Mouse (Mus musculus) spleen, embryonic (tissue): ENCODE results near the gene Ntn4.

Source experiments
- CTCF ChIA-PET: fragments of 350-600 bp; sonication (Branson Sonifier 250); formaldehyde crosslinking; loops from one replicate; lab custom pipeline; 2022; lab: Charles Lee

Gene Ntn4

DNA sequence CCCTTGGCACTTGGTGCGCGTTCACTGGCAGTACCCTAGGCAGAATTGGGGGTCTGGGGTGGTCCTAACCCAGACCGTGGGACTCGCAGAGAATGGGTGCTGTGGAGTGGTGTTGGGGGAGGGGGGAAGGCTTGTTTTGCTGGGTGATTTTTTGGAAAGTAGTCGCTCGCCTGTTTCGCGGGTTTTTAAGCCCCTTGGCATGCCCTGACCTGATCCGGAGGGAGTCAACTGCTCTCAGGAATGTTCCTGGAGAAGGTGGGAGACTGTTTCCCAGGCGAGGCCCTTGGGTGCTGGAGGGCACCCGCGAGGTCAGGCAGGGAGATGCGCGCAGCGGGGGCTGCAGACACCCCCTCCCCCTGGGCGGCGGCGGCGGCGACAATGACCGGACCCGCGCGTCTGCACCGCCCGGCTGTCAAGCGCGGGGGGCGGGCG lies at the start of gene Ntn4:
Gene Ntn4 (plus strand): TSS at position 161 of the 432 bp plus-strand sequence.
- CTCF ChIA-PET, result no interaction called here

DNA sequence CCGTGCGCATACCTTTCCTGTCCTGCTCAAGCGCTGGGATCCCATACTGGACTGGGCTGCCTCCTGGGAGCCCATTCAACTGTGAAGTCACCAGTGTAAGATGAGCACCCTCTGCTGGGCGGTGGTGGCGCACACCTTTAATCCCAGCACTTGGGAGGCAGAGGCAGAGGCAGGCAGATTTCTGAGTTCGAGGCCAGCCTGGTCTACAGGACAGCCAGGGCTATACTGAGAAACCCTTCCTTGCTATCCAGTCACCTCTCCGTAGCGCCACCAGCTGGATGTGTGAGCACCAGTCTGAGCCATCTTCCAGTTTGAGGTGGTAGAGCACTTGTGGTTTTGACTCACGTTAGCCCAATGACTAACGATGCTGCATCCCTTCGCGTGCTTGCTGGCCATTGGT lies 48.0 kb upstream of the Ntn4 start:
- CTCF ChIA-PET, result no interaction called here

DNA sequence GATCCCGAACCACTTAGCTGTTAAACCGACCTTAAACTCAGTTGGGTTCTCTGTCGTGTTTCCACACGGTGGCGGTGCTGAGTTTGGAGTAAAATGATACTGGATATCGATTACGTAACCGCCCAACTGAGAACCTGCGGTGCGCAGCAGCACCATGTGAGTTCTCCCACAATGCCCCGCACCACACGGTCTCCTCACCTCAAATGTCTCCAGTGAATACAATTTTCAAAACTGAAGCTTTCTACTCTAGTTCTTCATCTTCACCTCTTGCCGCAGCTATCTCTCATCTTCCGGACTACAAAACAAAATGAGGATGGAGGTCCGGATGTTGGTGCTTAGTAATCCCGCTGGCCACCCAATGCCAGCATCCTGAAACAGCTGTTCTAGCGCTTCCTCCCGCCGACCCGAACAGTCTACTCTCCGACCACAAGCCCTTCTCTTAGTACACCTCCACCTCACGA lies 46.4 kb upstream of the Ntn4 start:
- CTCF ChIA-PET, result no interaction called here

DNA sequence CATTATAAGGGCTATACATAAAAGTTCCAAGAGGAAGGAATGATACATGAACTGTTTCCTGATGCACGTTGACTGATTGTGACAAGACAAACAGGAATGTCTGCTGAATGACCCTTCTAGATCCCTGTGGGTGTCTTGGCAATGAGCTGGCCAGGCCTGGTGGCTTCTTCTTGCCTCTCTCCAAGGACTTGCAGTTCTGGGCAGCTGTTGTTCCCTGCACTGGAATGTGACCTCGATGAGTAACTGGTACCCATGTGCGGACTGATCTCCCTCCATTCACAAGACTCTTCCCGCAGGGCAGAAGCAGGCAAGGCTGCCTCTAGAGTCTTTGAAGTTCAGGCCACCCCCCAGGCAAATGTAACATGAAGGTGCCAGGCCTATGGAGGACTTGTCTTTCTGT lies 44.6 kb upstream of the Ntn4 start:
- CTCF ChIA-PET, result no interaction called here

DNA sequence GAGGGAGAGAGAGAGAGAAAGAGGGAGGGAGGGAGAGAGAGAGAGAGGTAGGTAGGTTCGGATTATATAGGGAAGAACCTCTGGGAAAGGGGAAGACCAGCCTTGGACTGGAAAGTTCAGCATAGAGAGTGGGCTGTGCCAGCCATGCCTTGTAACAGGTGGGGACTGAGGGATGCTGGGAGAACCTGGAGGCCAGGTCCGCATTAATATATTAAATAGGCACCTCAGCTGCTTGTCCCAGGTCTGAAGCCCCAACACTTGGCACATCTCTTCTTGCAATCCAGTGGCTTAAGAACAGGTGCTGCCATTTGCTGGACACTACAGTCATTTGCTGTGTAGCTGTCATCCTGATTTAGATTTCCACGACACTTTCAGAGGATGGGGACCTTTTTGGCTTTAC lies 43.8 kb upstream of the Ntn4 start:
- CTCF ChIA-PET, result no interaction called here

DNA sequence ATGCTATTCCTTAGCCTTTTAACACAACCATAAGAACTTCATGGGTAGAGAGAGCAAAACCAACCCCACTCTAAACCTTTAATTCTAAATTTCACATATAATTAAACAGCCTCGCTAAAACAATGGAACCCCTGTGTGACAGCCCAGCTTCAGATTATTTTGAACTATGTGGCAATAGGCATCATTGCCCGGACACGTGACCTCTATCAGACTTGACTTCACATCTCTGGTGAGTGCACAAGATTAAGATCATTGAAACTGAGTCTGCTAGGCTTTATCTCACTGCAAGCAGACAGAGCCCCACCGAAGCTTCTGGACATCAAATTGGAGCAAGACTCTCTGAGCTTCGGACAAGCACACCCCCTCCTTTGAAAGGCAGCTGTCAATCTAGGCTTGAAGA lies 38.2 kb upstream of the Ntn4 start:
- CTCF ChIA-PET, result no interaction called here

DNA sequence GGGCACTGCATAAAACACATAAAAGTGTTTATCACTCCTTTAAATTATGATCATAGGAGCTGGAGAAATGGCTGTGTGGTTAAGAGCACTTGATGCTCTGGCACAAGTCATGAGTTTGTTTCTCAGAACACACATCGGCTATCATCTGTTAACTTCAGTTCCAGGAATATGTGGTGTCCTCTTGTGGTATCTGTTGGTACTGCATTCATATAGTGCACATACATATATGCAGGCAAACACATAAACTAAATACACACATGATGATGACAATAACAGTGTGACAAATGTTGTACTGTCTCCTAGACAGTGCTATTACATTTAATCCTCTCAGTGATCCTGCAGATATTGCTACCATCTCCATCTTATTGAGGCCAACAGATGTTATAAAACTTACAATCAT lies 37.2 kb upstream of the Ntn4 start:
- CTCF ChIA-PET, result no interaction called here

DNA sequence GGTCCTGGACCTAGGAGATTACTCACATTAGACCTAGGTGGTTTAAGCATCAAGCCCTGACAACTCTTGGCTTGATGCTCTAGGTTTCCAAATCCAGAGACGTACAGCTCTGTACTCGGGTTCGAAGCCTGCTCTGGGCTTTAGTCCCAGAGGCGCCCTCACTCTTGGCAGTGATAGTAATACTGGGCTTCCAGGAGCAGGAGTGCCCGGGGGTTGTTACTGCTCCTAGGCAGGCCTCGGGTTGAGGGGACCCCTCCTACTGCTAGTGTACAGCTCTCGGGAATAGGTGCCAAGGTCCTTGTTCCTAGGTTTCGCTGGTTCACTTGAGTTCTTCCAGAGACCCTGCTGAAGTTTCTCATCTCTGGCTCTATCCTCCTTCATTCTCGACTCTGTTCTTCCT lies 34.2 kb upstream of the Ntn4 start:
- CTCF ChIA-PET, result no interaction called here

DNA sequence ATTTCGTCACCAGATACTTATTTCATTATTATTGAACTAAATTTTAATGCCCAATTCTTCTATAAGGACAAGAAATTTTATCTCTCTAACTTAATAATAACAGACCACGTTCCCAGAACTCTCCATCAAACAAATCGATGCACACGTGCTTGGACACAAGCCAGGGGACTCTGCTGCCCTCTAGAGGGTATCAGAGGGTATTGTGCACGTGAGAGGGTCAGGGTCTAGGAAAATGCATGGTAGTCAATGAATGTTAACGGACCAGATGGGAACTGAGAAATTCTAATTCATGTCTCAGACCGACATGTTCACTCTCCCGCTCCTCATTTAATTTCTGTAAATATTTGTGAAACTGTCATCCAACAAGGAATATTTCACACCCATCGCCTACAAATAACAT lies 32.4 kb upstream of the Ntn4 start:
- CTCF ChIA-PET, result no interaction called here

DNA sequence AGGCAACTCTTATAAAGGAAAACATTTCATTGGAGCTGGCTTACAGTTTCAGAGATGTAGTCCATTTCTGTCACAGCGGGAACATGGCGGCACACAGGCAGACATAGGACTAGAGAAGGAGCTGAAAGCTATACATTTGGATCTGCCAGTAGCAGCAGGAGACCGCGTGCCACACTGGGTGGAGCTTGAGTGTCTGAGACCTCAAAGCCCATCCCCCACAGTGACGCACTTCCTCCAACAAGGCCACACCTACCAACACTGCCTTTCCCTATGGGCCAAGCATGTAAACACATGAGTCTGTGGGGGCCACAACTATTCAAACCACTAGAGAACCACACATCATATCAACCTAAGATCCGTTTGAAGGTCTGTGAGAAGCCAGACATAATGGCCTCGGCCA lies 31.2 kb upstream of the Ntn4 start:
- CTCF ChIA-PET, result no interaction called here

DNA sequence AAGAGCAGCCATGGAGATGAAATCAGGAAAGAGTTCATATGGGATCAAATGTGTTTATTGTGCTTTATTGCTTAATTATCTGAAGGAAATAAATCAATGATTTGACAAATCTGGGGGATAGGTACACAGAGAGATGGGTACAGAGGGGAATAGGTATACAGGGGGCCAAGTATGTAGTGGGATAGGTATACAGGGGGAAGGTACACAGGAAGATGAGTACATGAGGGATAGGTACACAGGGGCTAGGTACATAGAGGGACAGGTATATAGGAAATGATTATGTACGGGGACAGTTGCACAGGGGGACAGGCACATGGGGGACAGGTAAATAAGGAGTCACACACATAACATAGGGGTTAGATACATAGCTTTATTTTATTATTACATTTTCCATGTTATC lies 29.6 kb upstream of the Ntn4 start:
- CTCF ChIA-PET, result interaction anchor here (0.7 to 1.1 kb wide), 2 partner anchors 25 to 151 kb away, joined by 3 read pairs; no protein-coding TSS in a partner anchor

DNA sequence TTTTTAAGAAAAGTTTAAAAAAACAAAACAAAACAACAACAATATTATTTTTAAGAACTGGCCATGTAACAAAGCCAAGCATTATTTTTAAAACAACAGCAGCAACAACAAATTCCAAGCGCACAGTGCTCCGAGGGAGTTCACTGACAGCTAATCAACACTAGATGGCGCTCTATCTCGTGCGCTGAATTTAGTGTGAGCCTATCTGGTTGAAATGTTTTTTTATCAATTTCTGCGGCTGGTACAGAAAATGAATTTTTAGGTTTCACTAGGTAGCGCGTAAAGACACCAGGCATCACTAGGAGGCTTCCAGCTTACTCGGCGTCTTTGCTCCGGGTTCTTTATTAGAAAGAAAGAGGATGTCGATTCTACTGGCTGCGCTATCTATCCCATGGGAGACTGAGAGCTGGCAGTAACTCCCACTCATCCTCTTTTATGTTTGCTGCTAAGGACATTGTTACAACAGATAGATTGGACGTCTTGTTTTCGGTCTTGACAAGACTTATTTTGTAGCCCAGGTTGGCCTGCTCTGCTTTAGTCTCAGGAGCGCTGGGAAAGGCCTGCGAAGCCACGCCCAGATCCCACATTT lies 29.0 kb upstream of the Ntn4 start:
- CTCF ChIA-PET, result interaction anchor here (0.6 to 1.1 kb wide), 3 partner anchors 23 to 150 kb away, joined by 3 read pairs; no protein-coding TSS in a partner anchor

DNA sequence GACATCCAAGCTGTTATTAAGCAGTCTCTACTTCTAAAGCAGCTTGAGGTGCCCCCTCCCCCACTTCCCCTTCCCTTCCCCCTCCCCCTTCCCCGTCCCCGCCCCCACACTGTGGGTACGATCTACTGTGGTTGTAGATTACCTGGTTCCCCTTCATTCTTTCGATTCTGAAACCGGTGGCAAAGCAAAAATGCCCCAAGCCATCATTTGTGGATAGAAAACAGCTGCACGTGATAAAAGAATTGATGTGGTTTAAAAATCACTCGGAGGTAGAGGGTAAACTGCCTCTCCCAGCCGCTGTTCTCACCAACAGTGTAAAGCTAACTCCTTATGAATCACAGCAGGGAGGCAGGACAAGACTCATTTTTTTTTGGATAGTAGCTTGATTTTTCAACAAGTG lies 25.6 kb upstream of the Ntn4 start:
- CTCF ChIA-PET, result no interaction called here

DNA sequence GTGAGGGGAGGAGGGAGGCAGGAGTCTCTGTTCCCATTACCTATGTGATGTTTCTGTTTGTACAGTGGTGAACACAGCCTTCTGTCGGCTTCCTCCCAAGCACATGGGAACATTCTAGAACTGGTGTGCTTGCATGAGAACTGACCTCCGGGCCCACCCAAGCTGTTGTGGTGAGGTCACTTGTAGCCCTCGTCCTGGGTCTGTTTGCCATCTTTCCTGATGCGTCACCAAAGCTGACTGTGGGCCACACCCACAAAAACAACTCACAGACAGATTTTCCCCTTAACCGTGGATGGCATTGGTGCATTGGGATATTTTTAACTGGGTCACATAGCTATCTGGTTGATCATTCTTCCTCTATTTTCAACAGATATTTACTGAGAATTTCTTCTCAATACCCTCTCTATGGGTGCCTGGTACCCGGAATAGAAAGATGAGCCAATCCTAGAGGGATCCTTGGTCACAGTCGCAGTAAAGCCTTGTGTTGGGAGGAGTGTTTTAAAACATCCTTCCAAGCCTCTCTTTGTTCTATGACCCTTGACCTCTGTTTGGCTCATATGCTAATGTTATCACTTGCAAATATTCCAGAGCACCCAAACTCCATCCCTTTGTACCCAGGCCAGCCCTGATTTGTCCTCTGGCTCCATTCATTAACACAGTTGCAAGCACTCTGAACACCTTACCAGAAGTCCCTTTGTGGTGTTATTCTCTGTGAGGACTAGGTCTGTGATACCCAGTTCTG lies 19.9 kb upstream of the Ntn4 start:
- CTCF ChIA-PET, result no interaction called here

DNA sequence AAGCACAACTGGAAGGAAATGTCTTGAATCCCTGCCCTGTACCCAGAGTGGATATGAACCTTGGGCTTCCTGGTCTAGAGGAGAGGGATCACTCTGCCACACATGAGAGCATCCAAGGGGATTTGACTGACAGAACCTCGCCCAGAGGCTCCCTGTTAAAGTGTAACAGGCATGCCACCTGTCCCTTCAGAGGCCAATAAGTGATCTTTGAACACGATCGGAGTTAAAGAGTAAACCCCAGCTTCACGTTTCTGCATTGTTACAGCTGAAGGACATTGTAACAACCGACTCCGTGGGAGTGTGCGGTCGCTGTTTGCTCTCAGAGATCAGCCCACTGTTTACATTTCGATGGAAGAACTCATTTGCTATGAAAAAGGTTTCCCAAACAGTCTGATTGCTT lies 16.8 kb upstream of the Ntn4 start:
- CTCF ChIA-PET, result no interaction called here

DNA sequence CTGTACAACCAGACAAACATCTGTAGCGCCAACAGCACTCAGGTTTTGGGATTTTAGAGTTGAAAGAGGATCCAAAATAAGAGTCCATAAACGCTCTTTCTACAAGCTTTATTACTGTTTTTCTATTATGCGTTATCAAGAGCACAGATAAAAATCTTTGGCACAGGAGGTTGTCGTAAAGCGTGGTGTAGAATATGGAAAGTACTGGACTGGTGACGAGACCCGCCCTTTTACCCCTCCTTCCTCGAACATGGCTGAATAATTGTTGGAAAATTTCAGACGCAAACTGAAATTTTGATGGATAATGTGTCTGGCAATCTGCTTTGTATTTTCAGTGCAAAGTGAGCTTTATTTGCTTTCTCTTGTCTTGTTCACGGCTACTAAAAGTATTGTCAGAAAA lies 16.3 kb upstream of the Ntn4 start:
- CTCF ChIA-PET, result no interaction called here

DNA sequence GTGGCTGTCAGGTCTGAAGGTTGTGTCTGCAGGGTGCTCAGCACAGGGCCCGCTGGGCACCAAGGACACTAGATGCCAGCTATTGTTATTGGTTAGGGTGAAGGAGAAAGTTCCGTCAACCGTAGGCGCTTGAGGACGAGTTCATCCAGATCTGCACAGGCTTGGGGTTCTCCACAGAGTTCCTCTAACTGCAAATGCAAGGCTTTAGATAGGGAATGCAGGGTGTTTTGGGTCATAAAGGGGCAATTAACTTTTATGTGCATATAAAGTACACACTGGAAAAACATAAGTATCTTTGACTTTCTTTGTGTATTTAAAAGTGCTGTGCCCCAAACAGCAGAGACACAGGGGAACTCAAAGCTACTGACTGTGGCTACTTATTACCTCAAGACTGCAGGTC lies 10.2 kb upstream of the Ntn4 start:
- CTCF ChIA-PET, result no interaction called here

DNA sequence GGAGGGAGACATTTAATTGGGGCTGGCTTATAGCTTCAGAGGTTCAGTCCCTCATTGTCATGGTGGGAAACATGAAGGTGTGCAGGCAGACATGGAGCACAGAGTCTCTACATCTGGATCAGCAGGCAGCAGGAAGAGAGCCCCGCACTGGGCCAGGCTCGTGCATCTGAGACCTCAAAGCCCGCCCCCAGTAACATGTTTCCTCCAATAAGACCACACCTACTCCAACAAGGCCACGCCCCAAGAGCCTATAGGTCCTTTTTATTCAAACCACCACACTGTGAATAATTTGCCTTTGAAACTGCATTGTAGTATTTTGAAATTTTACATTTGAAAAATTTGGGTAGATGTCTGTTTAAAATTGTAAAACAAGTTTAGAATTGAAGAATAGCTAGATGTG lies 8.4 kb upstream of the Ntn4 start:
- CTCF ChIA-PET, result no interaction called here

DNA sequence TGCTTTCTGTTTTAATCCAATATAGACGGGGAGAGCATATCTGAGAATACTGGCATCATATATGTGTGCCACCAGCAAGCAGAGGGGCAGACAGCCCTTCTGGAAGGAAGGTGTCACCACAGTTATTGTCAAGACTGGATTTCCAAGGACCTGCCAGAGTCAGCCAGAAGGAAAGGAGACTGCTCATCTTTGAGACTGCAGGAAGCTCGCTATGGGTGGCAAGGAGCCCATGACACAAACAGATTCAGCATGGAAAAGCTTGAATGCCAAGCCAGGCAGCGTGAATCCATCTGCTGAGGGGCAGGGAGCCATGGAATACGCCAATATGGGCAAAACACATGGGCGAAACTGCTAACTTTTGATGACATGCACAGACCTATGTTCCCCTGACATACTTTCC lies 6.9 kb upstream of the Ntn4 start:
- CTCF ChIA-PET, result no interaction called here

DNA sequence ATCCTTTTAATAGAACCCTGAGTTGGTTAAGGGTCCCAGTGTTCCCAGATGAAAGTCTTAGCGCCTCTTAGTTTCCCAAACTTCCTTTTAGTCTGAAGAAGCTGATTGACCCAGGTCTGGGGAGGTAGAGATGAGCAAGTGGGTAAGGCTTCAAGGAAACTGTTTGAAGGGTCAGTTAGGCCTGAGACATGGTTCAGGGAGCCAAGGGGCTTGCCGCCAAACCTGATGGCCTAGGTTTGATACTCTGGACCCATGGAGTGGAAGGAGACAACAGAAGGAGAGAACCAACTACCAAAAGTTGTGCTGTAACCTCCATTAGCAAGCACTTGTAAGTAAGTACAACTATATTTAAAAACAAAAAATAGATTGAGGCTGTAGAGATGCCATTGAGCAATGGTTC lies 6.5 kb upstream of the Ntn4 start:
- CTCF ChIA-PET, result no interaction called here

DNA sequence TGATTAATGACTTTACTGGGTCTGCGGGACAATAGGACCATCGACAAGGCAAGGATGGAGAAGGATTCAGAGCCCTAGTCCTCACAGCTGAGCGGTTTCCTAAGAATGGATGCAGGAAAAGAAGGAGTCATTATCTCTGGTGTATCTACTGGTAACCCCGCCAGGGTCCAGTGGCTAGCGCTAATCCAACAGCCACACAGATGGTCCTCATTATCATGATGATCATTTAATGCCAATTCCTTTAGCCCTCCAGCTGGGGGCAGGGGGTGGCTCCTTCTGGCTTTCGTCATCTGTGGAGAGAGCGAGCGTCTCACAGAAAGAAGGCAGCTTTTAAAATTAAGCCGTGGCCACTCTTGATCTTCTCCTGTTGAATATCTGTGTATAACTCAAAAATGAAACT lies 4.5 kb upstream of the Ntn4 start:
- CTCF ChIA-PET, result interaction anchor here (0.9 kb wide), 1 partner anchor 25 kb away, joined by 3 read pairs; no protein-coding TSS in a partner anchor

DNA sequence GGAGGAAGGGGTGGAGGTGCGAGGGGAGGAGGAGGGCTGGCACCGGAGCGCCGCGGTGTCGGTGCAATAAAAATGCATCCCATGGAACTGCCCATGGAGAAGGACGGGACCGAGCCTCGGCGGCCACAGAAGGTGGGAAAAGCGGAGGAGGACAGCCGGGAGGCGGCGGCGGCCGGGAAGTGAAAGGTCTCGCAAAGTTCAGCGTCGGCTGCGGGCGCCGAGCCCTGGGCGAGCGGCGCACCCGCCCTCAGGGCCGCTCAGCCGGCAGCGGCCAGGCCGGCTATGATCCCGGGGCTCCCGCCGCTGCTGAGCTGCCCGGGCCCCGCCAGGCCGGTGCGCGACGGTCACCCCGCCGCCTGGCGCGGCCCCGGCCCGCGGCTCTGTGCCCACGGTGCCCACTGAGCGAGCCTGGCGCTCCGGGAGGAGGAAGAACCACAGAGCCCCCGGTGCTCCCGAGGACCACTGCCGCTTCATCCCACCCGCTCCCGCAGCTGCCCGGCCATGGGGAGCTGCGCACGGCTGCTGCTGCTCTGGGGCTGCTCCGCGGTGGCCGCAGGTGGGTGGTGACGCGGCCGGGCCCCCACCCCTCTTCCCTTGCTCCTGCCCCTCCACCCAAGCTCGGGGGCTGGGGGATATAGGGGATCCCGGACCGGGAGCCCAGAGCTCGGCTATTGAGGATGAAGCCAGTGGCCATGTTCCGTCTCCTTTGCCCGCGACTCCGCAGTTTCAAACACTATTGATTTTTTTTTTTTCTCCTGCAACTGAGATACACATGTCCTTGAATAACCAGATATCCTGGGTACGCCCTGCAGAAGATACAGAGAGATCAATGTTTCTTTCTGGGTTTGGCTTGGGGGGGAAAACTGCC lies 706 bp downstream of the Ntn4 start:
- CTCF ChIA-PET, result no interaction called here
